Mouse (Mus musculus) erythroblast, embryonic 14.5 days (primary cell): ENCODE data around the gene Tor2a. TPM values are rescaled to one million over a fixed set of nuclear protein-coding genes. Genes with fewer than 3 reads are reported as not detected.

Experiments used
- H3K27me3 ChIP-seq: 2 replicates; pipeline ENCODE4 v1.6.1; 2012; ENCODE audit warnings: inconsistent platforms; ENCODE audit not compliant: control insufficient read depth
- H3K36me3 ChIP-seq: 2 replicates; pipeline ENCODE4 v1.6.1; 2012; ENCODE audit warnings: mild to moderate bottlenecking, inconsistent platforms; ENCODE audit not compliant: control insufficient read depth
- H3K4me1 ChIP-seq: 2 replicates; pipeline ENCODE4 v1.6.1; 2012; ENCODE audit warnings: inconsistent platforms; ENCODE audit not compliant: control insufficient read depth
- H3K4me3 ChIP-seq: replicated peaks from 2 replicates; pipeline ENCODE3; 2012; ENCODE audit warnings: moderate library complexity, mild to moderate bottlenecking, inconsistent platforms
- H3K9me3 ChIP-seq: 2 replicates; pipeline ENCODE4 v1.6.1; 2012; ENCODE audit warnings: low read length, inconsistent platforms, mixed read lengths; ENCODE audit not compliant: control insufficient read depth
- GATA1 ChIP-seq: IDR thresholded peaks from 2 replicates; pipeline ENCODE4 v1.6.1; 2012; ENCODE audit warnings: low read length, inconsistent platforms, mixed read lengths
- TAL1 ChIP-seq: IDR thresholded peaks from 3 replicates; pipeline ENCODE4 v1.6.1; 2012; ENCODE audit warnings: low read length, inconsistent platforms, mixed read lengths
- polyA plus RNA-seq: library from polyadenylated mRNA; stranded (reverse); fragments of >175 nt; gene quantifications from 2 replicates; pipeline ENCODE4 v1.2.3, GENCODE M21; 2012

The Tor2a gene
- polyA plus RNA-seq: 1.5 and 2.4 TPM in 2 replicates

GRCm38 (mm10) chr2:32757056-32757845 is at the start of gene Tor2a:
Tor2a (plus strand) TSS chr2:32757234.
- H3K36me3 ChIP-seq: peaks cover 25% of the 10 kb centered on the region
- TF ChIP-seq GATA1 (no peak), TAL1 (no peak)
- H3K9me3 ChIP-seq: no peaks in the 10 kb centered on the region
- no peaks in the 10 kb centered on the region for H3K27me3 ChIP-seq
- H3K4me1 ChIP-seq: peaks cover 20% of the 10 kb centered on the region
- H3K4me3 ChIP-seq: peak within 1 kb of the TSS; percentile 75

GRCm38 (mm10) chr2:32708643-32709042 is 48.4 kb upstream of the Tor2a start:
- Histone ChIP-seq H3K36me3 (peaks cover 80% of the 10 kb centered on the region), H3K9me3 (no peaks in the 10 kb centered on the region), H3K27me3 (no peaks in the 10 kb centered on the region), H3K4me1 (peaks cover 39% of the 10 kb centered on the region), H3K4me3 (no peak overlapping the region)
- TF ChIP-seq GATA1 (no peak), TAL1 (no peak)

GRCm38 (mm10) chr2:32709521-32710137 is 47.4 kb upstream of the Tor2a start:
- Histone ChIP-seq H3K36me3 (peaks cover 71% of the 10 kb centered on the region), H3K4me1 (peaks cover 48% of the 10 kb centered on the region), H3K27me3 (no peaks in the 10 kb centered on the region), H3K4me3 (no peak overlapping the region), H3K9me3 (no peaks in the 10 kb centered on the region)
- TF ChIP-seq TAL1: no peak
- TF ChIP-seq GATA1: no peak

GRCm38 (mm10) chr2:32710425-32710824 is 46.6 kb upstream of the Tor2a start:
- TF ChIP-seq GATA1 (no peak), TAL1 (no peak)
- Histone ChIP-seq H3K4me1 (peaks cover 48% of the 10 kb centered on the region), H3K36me3 (peaks cover 63% of the 10 kb centered on the region), H3K4me3 (no peak overlapping the region), H3K27me3 (no peaks in the 10 kb centered on the region), H3K9me3 (no peaks in the 10 kb centered on the region)

- H3K9me3 ChIP-seq: no peaks in the 10 kb centered on the region
- TF ChIP-seq TAL1: no peak
- no peak for TF ChIP-seq GATA1
- H3K4me3 ChIP-seq: peak overlapping the region; percentile 92
- H3K36me3 ChIP-seq: peaks cover 52% of the 10 kb centered on the region
- H3K4me1 ChIP-seq: peaks cover 48% of the 10 kb centered on the region
- H3K27me3 ChIP-seq: peaks cover under 1% of the 10 kb centered on the region; the same call in 1 of the 2 replicates
Observed at GRCm38 (mm10) chr2:32711301-32712056, 45.6 kb upstream of the Tor2a start.

- Histone ChIP-seq H3K4me1 (peaks cover 45% of the 10 kb centered on the region), H3K4me3 (peak overlapping the region; percentile 92), H3K36me3 (peaks cover 46% of the 10 kb centered on the region), H3K9me3 (no peaks in the 10 kb centered on the region), H3K27me3 (peaks cover 2% of the 10 kb centered on the region; the same call in 1 of the 2 replicates)
- TF ChIP-seq TAL1: no peak
- TF ChIP-seq GATA1: no peak
Observed at GRCm38 (mm10) chr2:32712108-32712551, 44.9 kb upstream of the Tor2a start.

GRCm38 (mm10) chr2:32712586-32712933 is 44.5 kb upstream of the Tor2a start:
- Histone ChIP-seq H3K27me3 (peaks cover 2% of the 10 kb centered on the region; the same call in 1 of the 2 replicates), H3K36me3 (peaks cover 41% of the 10 kb centered on the region), H3K9me3 (no peaks in the 10 kb centered on the region), H3K4me3 (peak overlapping the region; percentile 92), H3K4me1 (peaks cover 45% of the 10 kb centered on the region)
- TF ChIP-seq TAL1 (no peak), GATA1 (no peak)

- TF ChIP-seq TAL1 (no peak), GATA1 (no peak)
- H3K4me1 ChIP-seq: peaks cover 44% of the 10 kb centered on the region
Observed at GRCm38 (mm10) chr2:32712934-32713817, 43.9 kb upstream of the Tor2a start, which contains the start of gene Cdk9. Cdk9 (minus strand) TSS chr2:32713076.

More at GRCm38 (mm10) chr2:32712934-32713817, 43.9 kb upstream of the Tor2a start, which contains the start of gene Cdk9:
- Histone ChIP-seq H3K9me3 (no peaks in the 10 kb centered on the region), H3K27me3 (peaks cover 2% of the 10 kb centered on the region; the same call in 1 of the 2 replicates), H3K4me3 (peak within 1 kb of the TSS; percentile 92), H3K36me3 (peaks cover 35% of the 10 kb centered on the region)
